Mouse (Mus musculus) B cell, adult 62 days (primary cell): ENCODE results near the gene Sys1. TPM values are rescaled to one million over a fixed set of nuclear protein-coding genes. Genes with fewer than 3 reads are reported as not detected.

Experiments used
- total RNA-seq: library from RNA; stranded (reverse); gene quantifications from 4 replicates; pipeline ENCODE4 v1.2.4, GENCODE M21; 2023

Sys1 gene
- total RNA-seq, result 54.0 to 63.8 TPM (median 57.4 TPM) in 4 replicates

GRCm38 (mm10) chr2:164456864-164457300 lies at the start of gene Sys1:
Gene Sys1 (plus strand): TSS chr2:164456964.

GRCm38 (mm10) chr2:164443460-164444000 lies 13.2 kb upstream of the Sys1 start, which contains the start of gene Sdc4:
Gene Sdc4 (minus strand): TSS chr2:164443887.

GRCm38 (mm10) chr2:164460745-164461551 lies 4.2 kb downstream of the Sys1 start, which contains the start of gene Gm20458:
Gene Gm20458 (plus strand): TSS chr2:164460967.

GRCm38 (mm10) chr2:164473624-164474023 lies 16.9 kb downstream of the Sys1 start, which contains the start of gene Trp53tg5:
Gene Trp53tg5 (minus strand): TSS chr2:164473724.

GRCm38 (mm10) chr2:164485681-164486257 lies 29.0 kb downstream of the Sys1 start, which contains the start of gene Dbndd2:
Gene Dbndd2 (plus strand): TSS chr2:164486106.

GRCm38 (mm10) chr2:164496847-164497690 lies 40.3 kb downstream of the Sys1 start, which contains the start of gene Pigt:
Gene Pigt (plus strand): TSS chr2:164497520.

Other genes with a start within 250 kb of the Sys1 start
- gene Wfdc15b, start 235.3 kb upstream of the Sys1 start, total RNA-seq, result not detected in 4 replicates
- not detected in 4 replicates for gene Svs2, start 218.5 kb upstream of the Sys1 start, total RNA-seq
- gene Svs3b, start 200.3 kb upstream of the Sys1 start, total RNA-seq, result not detected in 4 replicates
- not detected in 4 replicates for gene Svs4, start 178.5 kb upstream of the Sys1 start, total RNA-seq
- gene Svs3a, start 167.7 kb upstream of the Sys1 start, total RNA-seq, result not detected in 4 replicates
- not detected in 4 replicates for gene Svs6, start 140.2 kb upstream of the Sys1 start, total RNA-seq
- not detected in 4 replicates for gene Svs5, start 124.2 kb upstream of the Sys1 start, total RNA-seq
- gene Slpi, start 67.9 kb upstream of the Sys1 start, total RNA-seq, result 4.5 to 7.4 TPM (median 7.1 TPM) in 4 replicates
- 0.54 to 0.64 TPM (median 0.60 TPM) in 3 of 4 replicates, not detected in the other for gene Rbpjl, start 53.8 kb upstream of the Sys1 start, total RNA-seq
- gene Matn4, start 51.8 kb upstream of the Sys1 start, total RNA-seq, result 0.18 to 0.46 TPM (median 0.39 TPM) in 4 replicates
- gene Sdc4, start 13.1 kb upstream of the Sys1 start, total RNA-seq, result 166 to 182 TPM (median 177 TPM) in 4 replicates
- gene Gm20458, start 4.0 kb downstream of the Sys1 start, total RNA-seq, result 1.6 to 4.9 TPM in 2 of 4 replicates, not detected in the others
- not detected in 4 replicates for gene Trp53tg5, start 16.8 kb downstream of the Sys1 start, total RNA-seq
- 2.6 to 8.5 TPM (median 4.7 TPM) in 4 replicates for gene Dbndd2, start 29.1 kb downstream of the Sys1 start, total RNA-seq
- gene Pigt, start 40.6 kb downstream of the Sys1 start, total RNA-seq, result 66.6 to 71.3 TPM (median 70.8 TPM) in 4 replicates
- not detected in 4 replicates for gene Wfdc2, start 105.4 kb downstream of the Sys1 start, total RNA-seq
- not detected in 4 replicates for gene Spint3, start 116.5 kb downstream of the Sys1 start, total RNA-seq
- gene Wfdc6a, start 128.5 kb downstream of the Sys1 start, total RNA-seq, result not detected in 4 replicates
- gene Eppin, start 136.6 kb downstream of the Sys1 start, total RNA-seq, result not detected in 4 replicates
- not detected in 4 replicates for gene Wfdc6b, start 156.6 kb downstream of the Sys1 start, total RNA-seq
- not detected in 4 replicates for gene Wfdc8, start 156.7 kb downstream of the Sys1 start, total RNA-seq
- gene Wfdc16, start 181.8 kb downstream of the Sys1 start, total RNA-seq, result not detected in 4 replicates
- 1.5 TPM in 1 of 4 replicates, not detected in the others for gene Wfdc10, start 199.1 kb downstream of the Sys1 start, total RNA-seq
- not detected in 4 replicates for gene Wfdc9, start 199.6 kb downstream of the Sys1 start, total RNA-seq
- gene Wfdc11, start 217.1 kb downstream of the Sys1 start, total RNA-seq, result not detected in 4 replicates
- gene Wfdc13, start 228.1 kb downstream of the Sys1 start, total RNA-seq, result not detected in 4 replicates
- not detected in 4 replicates for gene Spint4, start 241.5 kb downstream of the Sys1 start, total RNA-seq